Mouse (Mus musculus): Measurements from ENCODE around the gene Slc37a2. TPM values are rescaled to one million over a fixed set of nuclear protein-coding genes. Genes with fewer than 3 reads are reported as not detected.

Slc37a2 gene
- total RNA-seq, 2 experiments from 2014 or later, result 8.8 to 9.8 TPM

GRCm38 (mm10) chr9:37214327-37215060 is 41.0 kb downstream of the Slc37a2 start:
- DNase-seq, result no peak

- no peak for DNase-seq
These were observed 42.3 kb downstream of the Slc37a2 start for GRCm38 (mm10) chr9:37213060-37213738.

- DNase-seq, result peak; percentile 90
These were observed 47.6 kb downstream of the Slc37a2 start, which contains the start of gene Tmem218 for GRCm38 (mm10) chr9:37207929-37208411. Gene Tmem218 (plus strand): TSS chr9:37208223.

- no peak for DNase-seq
These were observed 51.7 kb downstream of the Slc37a2 start for GRCm38 (mm10) chr9:37203884-37204283.

GRCm38 (mm10) chr9:37200414-37200813 is 55.1 kb downstream of the Slc37a2 start:
- DNase-seq, result no peak

- DNase-seq, result no peak
These were observed 58.5 kb downstream of the Slc37a2 start for GRCm38 (mm10) chr9:37197067-37197466.

- DNase-seq, result no peak
These were observed 67.5 kb downstream of the Slc37a2 start for GRCm38 (mm10) chr9:37188024-37188423.

- DNase-seq, result no peak
These were observed 68.1 kb downstream of the Slc37a2 start for GRCm38 (mm10) chr9:37187407-37187806.

- peak; percentile 18 for DNase-seq
These were observed 72.4 kb downstream of the Slc37a2 start for GRCm38 (mm10) chr9:37183176-37183575.

- DNase-seq, result no peak
These were observed 73.9 kb downstream of the Slc37a2 start for GRCm38 (mm10) chr9:37181596-37181995.

GRCm38 (mm10) chr9:37179596-37179995 is 75.9 kb downstream of the Slc37a2 start:
- DNase-seq, result no peak

- DNase-seq, result no peak
These were observed 76.6 kb downstream of the Slc37a2 start for GRCm38 (mm10) chr9:37178911-37179310.

Other genes starting within 250 kb of the Slc37a2 start
- gene Pknox2, start 108.3 kb downstream of the Slc37a2 start, total RNA-seq (2021), result 1 to 10 TPM; 3.3 to 6.3 TPM
- gene Tmem218, start 47.5 kb downstream of the Slc37a2 start, total RNA-seq (2021), result 1 to 10 TPM; 5.8 to 7.3 TPM
- gene Ccdc15, start 92.7 kb upstream of the Slc37a2 start, total RNA-seq (2021), result 1 to 10 TPM; 2.4 to 4.0 TPM
- gene Hepacam, start 111.6 kb upstream of the Slc37a2 start, total RNA-seq (2021), result under 1 TPM; 0.21 to 0.33 TPM
- gene Robo4, start 146.2 kb upstream of the Slc37a2 start, total RNA-seq (2021), result 10 to 100 TPM; 24.9 to 28.4 TPM
- gene Robo3, start 177.5 kb upstream of the Slc37a2 start, total RNA-seq (2021), result under 1 TPM; 0.45 to 0.72 TPM
- gene Msantd2, start 233.6 kb upstream of the Slc37a2 start, total RNA-seq (2021), result 10 to 100 TPM; 14.7 to 22.5 TPM